Comparison of ENCODE assay signal across 8 mouse cellular contexts in genomic region chr16:17646310-17647114, GRCm38 (mm10). TPM values are rescaled to one million over a fixed set of nuclear protein-coding genes. Genes with fewer than 3 reads are reported as not detected.
DNase-seq lines count a peak whose midpoint lies in the region; ATAC-seq lines count a peak whose summit lies in the region.

Ccdc74a (plus strand) TSS chr16:17646470.

- H3K27me3 ChIP-seq in intestine, embryonic 14.5 days (replicated peaks; ENCODE audit: control insufficient read depth, insufficient read depth, low read length): no peaks in the 10 kb centered on the region
- H3K27me3 ChIP-seq in midbrain, embryonic 10.5 days (ENCODE audit: low read depth, poor library complexity, severe bottlenecking): no peaks in the 10 kb centered on the region; the same call in 1 of the 2 replicates

- peak; percentile 73 to 75 for DNase-seq in urinary bladder, adult 18-20 months (ENCODE audit: low spot score in 2 of 2)
- DNase-seq in urinary bladder, postnatal 10 days (ENCODE audit: low spot score): no peak
- DNase-seq in embryo, embryonic 11.5 days (ENCODE audit: low read depth, low spot score): peak; percentile 70
- peak; percentile 74 to 75 for DNase-seq in gastrocnemius, postnatal 36 days
- DNase-seq in intestine, embryonic 14.5 days (ENCODE audit: low spot score): peak; percentile 89
- peak; percentile 80 to 84 for DNase-seq in left cerebral cortex, postnatal 25 days (ENCODE audit: low spot score in 2 of 2)
- peak; percentile 88 for DNase-seq in midbrain, embryonic 10.5 days (ENCODE audit: low spot score)
- peak; percentile 69 to 74 for DNase-seq in right cerebral cortex, postnatal 36 days (ENCODE audit: low spot score in 2 of 2)

- no peak within 1 kb of the TSS for H3K27ac ChIP-seq in intestine, embryonic 14.5 days (ENCODE audit: low read depth)
- H3K27ac ChIP-seq in midbrain, embryonic 10.5 days (replicated peaks): peak within 1 kb of the TSS; percentile 85

- H3K36me3 ChIP-seq in intestine, embryonic 14.5 days (ENCODE audit: control insufficient read depth, insufficient read depth, low read length): peaks cover 46% of the 10 kb centered on the region
- peaks cover 57% of the 10 kb centered on the region for H3K36me3 ChIP-seq in midbrain, embryonic 10.5 days

- peak; percentile 95 for ATAC-seq in intestine, embryonic 14.5 days (replicated peaks; ENCODE audit: low FRiP score, low TSS enrichment, low read depth)

- no peaks in the 10 kb centered on the region for H3K9me3 ChIP-seq in intestine, embryonic 14.5 days (ENCODE audit: control insufficient read depth, low read length)
- H3K9me3 ChIP-seq in midbrain, embryonic 10.5 days (replicated peaks): no peaks in the 10 kb centered on the region

- no peaks in the 10 kb centered on the region; the same call in 1 of the 2 replicates for H3K4me1 ChIP-seq in intestine, embryonic 14.5 days (replicated peaks; ENCODE audit: control insufficient read depth, insufficient read depth, low read length)
- peaks cover 25% of the 10 kb centered on the region for H3K4me1 ChIP-seq in midbrain, embryonic 10.5 days

- WGBS in intestine, embryonic 14.5 days: 3% methylated on average over 61 of the region's 65 CpGs
- WGBS in midbrain, embryonic 10.5 days: 3% methylated on average over 65 of the region's 65 CpGs

- peak within 1 kb of the TSS; percentile 69 for H3K4me2 ChIP-seq in intestine, embryonic 14.5 days (ENCODE audit: low read length)

- intact Hi-C loops in gastrocnemius, postnatal 36 days (cut with DNase I): loop anchor here (5.0 kb wide), 1 partner anchor 81 kb away; no protein-coding TSS in a partner anchor
- intact Hi-C loops in left cerebral cortex, postnatal 25 days (cut with DNase I): no loop called here

- H3K9ac ChIP-seq in intestine, embryonic 14.5 days (ENCODE audit: low read length): peak within 1 kb of the TSS; percentile 43

- H3K4me3 ChIP-seq in intestine, embryonic 14.5 days (ENCODE audit: low read depth, low read length): peak within 1 kb of the TSS; percentile 40
- H3K4me3 ChIP-seq in midbrain, embryonic 10.5 days: peak within 1 kb of the TSS; percentile 71

RNA-seq across cellular contexts. Expression of gene Ccdc74a, which starts in this region (rescaled TPM):
- total RNA-seq in gastrocnemius, postnatal 36 days (2021): under 1 TPM in 1 of 2 experiments, not detected in 1; 0.82 TPM
- 2.3 and 4.1 TPM in 2 replicates for polyA plus RNA-seq in intestine, embryonic 14.5 days (2014; fragmentation: Nextera tagmentation; extraction: Ambion mirVana)
- total RNA-seq in left cerebral cortex, postnatal 25 days (2021): 10 to 100 TPM; 22.3 to 26.4 TPM
- 6.4 and 8.1 TPM in 2 replicates for polyA plus RNA-seq in midbrain, embryonic 10.5 days (2016; fragmentation: Nextera tagmentation; extraction: Ambion mirVana)

Comparison
In these comparisons a context has a peak if more than half of its experiments do, and no peak if none do; other contexts are left out.
1. RNA of gene Ccdc74a (total RNA-seq): 22.3 to 26.4 TPM in left cerebral cortex, postnatal 25 days; 0.82 TPM in gastrocnemius, postnatal 36 days; every median in the first group is over 10 times any median in the second.
2. Peak in DNase-seq in gastrocnemius, postnatal 36 days; RNA of the gene not detected or under 1 TPM.